Mouse (Mus musculus) kidney, embryonic 16.5 days (tissue): ENCODE measurements around the gene Vdr. TPM values are rescaled to one million over a fixed set of nuclear protein-coding genes. Genes with fewer than 3 reads are reported as not detected.

Source experiments
- ATAC-seq: fragments of 200-750 bp; cut with Nextera tagmentation; 2 replicates; pipeline ENCODE4 v1.8.0; 2017; ENCODE audit warnings: moderate TSS enrichment; ENCODE audit not compliant: low FRiP score, low TSS enrichment
- H3K27ac ChIP-seq: fragments of 300-500 bp; sonication (generic); 2 replicates; pipeline ENCODE4 v1.5.1; 2014; ENCODE audit warnings: low read length
- H3K27me3 ChIP-seq: fragments of 300-500 bp; sonication (generic); 2 replicates; pipeline ENCODE4 v1.6.1; 2014; ENCODE audit warnings: low read length, control low read depth, mixed read lengths; ENCODE audit not compliant: insufficient read depth
- H3K36me3 ChIP-seq: fragments of 300-500 bp; sonication (generic); 2 replicates; pipeline ENCODE4 v1.6.1; 2014; ENCODE audit warnings: low read length, control low read depth, mixed read lengths; ENCODE audit not compliant: insufficient read depth
- H3K4me1 ChIP-seq: fragments of 300-500 bp; sonication (generic); 2 replicates; pipeline ENCODE4 v1.6.1; 2014; ENCODE audit warnings: low read length, control low read depth, mixed read lengths; ENCODE audit not compliant: insufficient read depth
- H3K4me2 ChIP-seq: fragments of 300-500 bp; sonication (generic); replicated peaks from 2 replicates; pipeline ENCODE4 v1.6.1; 2014; ENCODE audit warnings: low read depth, low read length
- H3K4me3 ChIP-seq: fragments of 300-500 bp; sonication (generic); 2 replicates; pipeline ENCODE4 v1.5.1; 2014; ENCODE audit warnings: mild to moderate bottlenecking, low read length
- H3K9ac ChIP-seq: fragments of 300-500 bp; sonication (generic); replicated peaks from 2 replicates; pipeline ENCODE4 v1.6.1; 2014; ENCODE audit warnings: low read length
- H3K9me3 ChIP-seq: fragments of 300-500 bp; sonication (generic); 2 replicates; pipeline ENCODE4 v1.6.1; 2016; ENCODE audit warnings: low read length, control low read depth
- WGBS: fragments of 180-500 bp; shearing (Covaris S2); extraction: QIAGEN DNeasy Blood & Tissue Kit; methylation state at CpG from one replicate; pipeline ENCODE4 v1.1.7; 2014; 5-methylcytosine and 5-hydroxymethylcytosine counted together
- polyA plus RNA-seq: library from polyadenylated mRNA; unstranded; fragments of >200 nt; fragmentation: Nextera tagmentation; extraction: Ambion mirVana; gene quantifications from 2 replicates; pipeline ENCODE4 v1.2.1, GENCODE M21; 2015

Gene Vdr
- polyA plus RNA-seq, 1 experiment from 2014 or later = 10.5 TPM

DNA sequence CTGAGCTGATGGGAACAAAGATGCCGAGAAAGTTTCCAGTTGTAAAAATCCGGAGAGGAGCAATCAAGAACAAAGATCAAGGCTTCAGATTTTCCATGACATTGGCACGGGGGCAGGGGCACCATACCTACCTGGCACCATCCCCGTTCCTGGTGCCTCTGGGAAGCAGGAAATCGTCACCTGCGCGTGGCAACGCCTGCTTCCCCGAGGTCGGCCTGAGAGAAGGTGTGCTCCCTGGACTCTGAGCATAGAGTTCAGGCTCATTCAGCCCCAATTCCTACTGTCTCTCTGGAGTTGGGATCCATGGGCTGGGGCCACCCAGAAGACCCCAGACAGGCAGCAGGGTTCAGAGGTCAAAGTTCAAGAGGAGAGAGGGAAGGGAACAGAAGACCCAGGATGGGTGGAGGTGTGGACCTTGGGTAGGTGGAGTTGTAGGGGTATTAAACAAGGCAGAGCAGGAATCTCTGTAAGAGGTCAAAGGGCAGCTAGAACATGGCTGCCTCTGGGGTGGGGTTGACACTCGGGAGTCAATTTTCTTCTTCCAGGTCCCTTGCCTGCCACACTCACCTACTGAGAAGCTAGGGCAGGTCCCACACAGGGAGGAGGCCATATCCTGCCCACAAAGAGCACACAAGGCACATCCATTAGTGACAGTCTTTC, 35.4 kb upstream of the Vdr start:
- ATAC-seq = 0 out of 2 replicates have a peak, but pooled peaks have one; percentile 11
- H3K27ac ChIP-seq = peak overlapping the region; percentile 44
- 63% methylated on average over 11 of the region's 11 CpGs for WGBS

DNA sequence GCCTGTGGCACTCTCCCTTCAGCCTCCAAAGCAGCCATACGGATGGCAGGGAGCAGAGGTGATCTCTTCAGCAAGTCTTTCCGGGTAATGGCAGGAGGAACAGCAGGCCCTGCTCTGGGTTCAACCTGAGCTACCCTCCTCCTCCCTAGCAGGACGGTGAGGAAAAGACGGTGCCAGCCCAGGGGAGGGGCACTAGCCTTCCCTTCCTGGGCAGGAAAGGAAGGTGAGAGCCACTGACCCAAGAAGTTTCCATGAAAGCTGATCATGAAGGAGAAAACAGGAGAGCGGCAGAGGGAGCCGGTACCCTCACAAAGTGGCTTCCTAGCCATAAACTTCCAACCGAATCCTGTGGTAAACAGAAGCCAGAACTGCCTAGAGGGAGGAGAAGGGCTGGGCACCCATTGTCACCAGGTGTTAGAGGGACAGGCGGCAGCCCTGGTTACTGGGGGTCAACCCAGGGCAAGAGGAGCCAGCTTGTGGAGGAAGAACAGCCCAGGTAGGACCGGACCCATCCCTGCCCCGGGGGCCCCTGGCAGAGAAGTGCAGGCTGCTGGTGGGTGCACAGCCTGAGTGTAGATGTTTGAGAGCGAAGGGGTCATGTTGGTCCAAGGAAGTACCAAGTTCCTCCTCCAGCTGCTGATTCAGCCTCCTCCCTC, 34.6 kb upstream of the Vdr start:
- H3K36me3 ChIP-seq = no peaks in the 10 kb centered on the region
- H3K27ac ChIP-seq = peak overlapping the region; percentile 89
- ATAC-seq = peak; percentile 62
- H3K9ac ChIP-seq = no peak overlapping the region; the same call in 1 of the 2 replicates
- H3K9me3 ChIP-seq = no peaks in the 10 kb centered on the region
- no peaks in the 10 kb centered on the region for H3K27me3 ChIP-seq
- peak overlapping the region; percentile 24; the same call in 1 of the 2 replicates for H3K4me2 ChIP-seq
- H3K4me3 ChIP-seq = no peak overlapping the region
- H3K4me1 ChIP-seq = peaks cover 26% of the 10 kb centered on the region
- 31% methylated on average over 11 of the region's 11 CpGs for WGBS

More for the DNA sequence above, 35.4 kb upstream of the Vdr start:
- Histone ChIP-seq H3K36me3 (no peaks in the 10 kb centered on the region), H3K9ac (no peak overlapping the region), H3K4me3 (no peak overlapping the region), H3K27me3 (no peaks in the 10 kb centered on the region), H3K9me3 (no peaks in the 10 kb centered on the region), H3K4me1 (peaks cover 28% of the 10 kb centered on the region), H3K4me2 (no peak overlapping the region)

DNA sequence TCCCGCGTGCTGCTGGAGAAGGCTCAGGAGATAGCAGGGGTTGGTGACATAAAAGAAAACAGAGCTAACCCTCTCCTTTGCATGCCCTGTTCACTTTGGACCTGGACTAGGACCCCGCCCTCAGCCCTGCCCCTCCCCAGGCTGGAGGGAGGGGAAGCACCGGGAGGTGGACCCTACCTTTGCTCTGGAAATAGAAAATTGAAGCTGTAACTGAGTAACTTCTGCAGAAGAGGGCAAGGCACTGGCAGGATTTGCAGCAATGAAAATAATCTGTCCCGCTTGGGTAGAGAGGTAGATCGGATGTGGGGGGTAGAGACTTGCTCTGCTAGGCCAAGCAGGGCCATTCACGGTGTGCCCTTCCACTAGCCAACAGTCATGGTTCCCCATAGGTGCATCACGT, 32.9 kb upstream of the Vdr start:
- Histone ChIP-seq H3K9ac (no peak overlapping the region), H3K4me3 (no peak overlapping the region), H3K4me2 (no peak overlapping the region), H3K4me1 (peaks cover 22% of the 10 kb centered on the region), H3K27me3 (no peaks in the 10 kb centered on the region), H3K36me3 (no peaks in the 10 kb centered on the region), H3K9me3 (no peaks in the 10 kb centered on the region), H3K27ac (peak overlapping the region; percentile 55)
- peak; percentile 75 for ATAC-seq
- 66% methylated on average over 8 of the region's 8 CpGs for WGBS

DNA sequence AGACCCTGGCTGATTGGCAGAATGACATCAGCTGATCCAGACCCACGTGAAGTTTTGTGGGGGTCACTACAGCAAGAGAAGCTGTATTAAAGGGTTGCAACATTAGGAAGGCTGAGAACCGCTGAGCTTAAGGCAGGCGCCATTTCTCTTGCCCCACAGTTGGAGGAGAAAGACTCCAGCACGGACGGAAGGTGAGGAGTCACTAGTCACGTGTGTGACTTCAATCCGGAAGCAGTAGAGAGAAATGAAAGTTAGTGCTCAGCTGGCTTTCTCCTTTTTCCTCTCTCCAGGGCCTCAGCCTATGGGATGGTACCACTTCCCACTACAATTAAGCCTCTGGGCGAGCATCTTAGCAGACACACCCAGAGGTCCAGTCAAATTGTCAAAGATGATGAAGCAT, 32.1 kb upstream of the Vdr start:
- WGBS = 79% methylated on average over 8 of the region's 8 CpGs
- no peak overlapping the region for H3K4me3 ChIP-seq
- H3K36me3 ChIP-seq = no peaks in the 10 kb centered on the region
- H3K4me2 ChIP-seq = no peak overlapping the region
- no peak overlapping the region; the same call in 1 of the 2 replicates for H3K27ac ChIP-seq
- H3K4me1 ChIP-seq = peaks cover 25% of the 10 kb centered on the region
- no peaks in the 10 kb centered on the region for H3K27me3 ChIP-seq
- H3K9me3 ChIP-seq = no peaks in the 10 kb centered on the region
- no peak overlapping the region for H3K9ac ChIP-seq
- ATAC-seq = no peak

DNA sequence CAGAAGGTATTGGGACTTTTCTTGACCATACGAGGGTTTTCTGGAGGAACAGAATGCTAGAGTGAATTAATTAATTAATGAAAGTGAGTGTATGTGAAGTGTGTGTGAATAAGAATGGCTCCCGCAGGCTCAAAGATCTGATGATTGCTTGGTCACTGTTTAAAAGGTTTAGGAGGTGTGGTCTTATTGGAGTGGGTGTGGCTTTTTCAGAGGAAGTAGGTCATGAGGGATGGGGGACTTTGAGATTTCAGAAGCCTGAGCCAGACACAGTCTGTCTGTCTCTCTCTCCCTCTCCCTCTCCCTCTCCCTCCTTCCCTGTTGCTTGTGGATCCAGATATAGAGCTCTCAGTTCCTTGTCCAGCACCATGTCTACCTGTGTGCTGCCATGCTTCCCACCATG, 30.9 kb upstream of the Vdr start:
- Histone ChIP-seq H3K27ac (no peak overlapping the region), H3K9ac (no peak overlapping the region), H3K27me3 (no peaks in the 10 kb centered on the region), H3K36me3 (no peaks in the 10 kb centered on the region), H3K4me1 (peaks cover 25% of the 10 kb centered on the region), H3K4me3 (no peak overlapping the region), H3K4me2 (no peak overlapping the region), H3K9me3 (no peaks in the 10 kb centered on the region)
- no peak for ATAC-seq
- WGBS = 88% methylated on average over 2 of the region's 2 CpGs

GRCm38 (mm10) chr15:97940088-97940487, 29.7 kb upstream of the Vdr start:
- no peak overlapping the region for H3K27ac ChIP-seq
- no peaks in the 10 kb centered on the region for H3K36me3 ChIP-seq
- H3K4me3 ChIP-seq = no peak overlapping the region
- no peaks in the 10 kb centered on the region for H3K9me3 ChIP-seq
- no peak for ATAC-seq
- H3K9ac ChIP-seq = no peak overlapping the region
- peaks cover 17% of the 10 kb centered on the region for H3K4me1 ChIP-seq
- 95% methylated on average over 2 of the region's 2 CpGs for WGBS
- no peak overlapping the region for H3K4me2 ChIP-seq
- H3K27me3 ChIP-seq = no peaks in the 10 kb centered on the region

GRCm38 (mm10) chr15:97938580-97938979, 28.1 kb upstream of the Vdr start:
- Histone ChIP-seq H3K36me3 (no peaks in the 10 kb centered on the region), H3K27me3 (no peaks in the 10 kb centered on the region), H3K4me3 (no peak overlapping the region), H3K9me3 (no peaks in the 10 kb centered on the region), H3K4me1 (peaks cover 8% of the 10 kb centered on the region; the same call in 1 of the 2 replicates), H3K27ac (peak overlapping the region; percentile 29; the same call in 1 of the 2 replicates), H3K9ac (no peak overlapping the region), H3K4me2 (no peak overlapping the region)
- 47% methylated on average over 6 of the region's 6 CpGs for WGBS
- ATAC-seq = no peak

GRCm38 (mm10) chr15:97932441-97932840, 22.0 kb upstream of the Vdr start:
- H3K4me2 ChIP-seq = no peak overlapping the region
- no peaks in the 10 kb centered on the region for H3K9me3 ChIP-seq
- 50% methylated on average over 12 of the region's 12 CpGs for WGBS
- no peak overlapping the region for H3K9ac ChIP-seq
- H3K36me3 ChIP-seq = no peaks in the 10 kb centered on the region
- no peak overlapping the region for H3K4me3 ChIP-seq
- peak; percentile 52 for ATAC-seq
- H3K27ac ChIP-seq = peak overlapping the region; percentile 40; the same call in 1 of the 2 replicates
- peaks cover 17% of the 10 kb centered on the region for H3K4me1 ChIP-seq
- no peaks in the 10 kb centered on the region for H3K27me3 ChIP-seq

DNA sequence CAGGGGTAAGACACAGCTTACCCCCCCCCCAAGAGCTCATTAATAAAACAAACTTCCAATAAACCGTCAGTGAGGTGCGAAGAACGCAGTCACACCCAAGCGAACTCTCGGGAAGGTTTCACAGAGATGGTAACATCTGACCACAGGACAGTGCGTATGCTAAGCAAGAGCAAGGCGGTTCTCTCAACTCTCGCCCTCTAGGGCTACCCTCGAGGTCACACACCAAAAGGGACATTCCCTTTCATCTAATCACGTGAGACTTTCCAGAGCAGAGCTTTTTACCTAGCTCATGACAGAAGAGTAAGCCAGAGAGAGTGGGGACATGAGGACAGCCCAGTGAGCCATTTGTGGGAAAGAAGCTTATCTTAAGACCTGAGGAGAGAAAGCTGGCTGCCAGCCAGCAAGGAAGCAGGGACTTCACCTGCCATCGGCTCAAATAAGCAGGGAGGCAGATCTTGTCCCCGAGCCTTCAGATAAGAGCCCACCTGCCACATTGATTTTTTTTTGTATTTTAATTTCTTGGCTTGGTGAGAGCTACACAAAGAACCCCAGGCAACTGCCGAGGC, 18.9 kb upstream of the Vdr start:
- Histone ChIP-seq H3K4me1 (peaks cover 24% of the 10 kb centered on the region), H3K4me3 (no peak overlapping the region), H3K9me3 (no peaks in the 10 kb centered on the region), H3K36me3 (no peaks in the 10 kb centered on the region), H3K4me2 (no peak overlapping the region), H3K9ac (no peak overlapping the region), H3K27ac (no peak overlapping the region), H3K27me3 (no peaks in the 10 kb centered on the region)
- no peak for ATAC-seq
- 46% methylated on average over 13 of the region's 13 CpGs for WGBS

GRCm38 (mm10) chr15:97927821-97928220, 17.4 kb upstream of the Vdr start:
- WGBS = 49% methylated on average over 6 of the region's 6 CpGs
- Histone ChIP-seq H3K27ac (peak overlapping the region; percentile 81), H3K4me1 (peaks cover 24% of the 10 kb centered on the region), H3K27me3 (no peaks in the 10 kb centered on the region), H3K36me3 (no peaks in the 10 kb centered on the region), H3K9me3 (no peaks in the 10 kb centered on the region), H3K4me3 (no peak overlapping the region), H3K4me2 (no peak overlapping the region; the same call in 1 of the 2 replicates), H3K9ac (0 out of 2 replicates have a peak overlapping the region, but pooled peaks have one; percentile 19)
- ATAC-seq = no peak
